24 mouse cellular contexts compared by ENCODE assay signal in genomic region chrX:61305301-61305890, GRCm38 (mm10).
DNase-seq lines count a peak whose midpoint lies in the region; ATAC-seq lines count a peak whose summit lies in the region.
"Had no signal": no experiment of that assay in that cellular context is flagged by ENCODE, and none has a peak within 500 bp of the region (broad histone marks: within the 10 kb centered on the region; RNA-seq: fewer than 3 reads in every experiment).

No protein-coding gene starts in this region.

- H3K27ac ChIP-seq in forebrain, embryonic 16.5 days (ENCODE audit: low read length), result no peak overlapping the region
- H3K27ac ChIP-seq in forebrain, embryonic 10.5 days, result no peak overlapping the region
- H3K27ac ChIP-seq: heart, embryonic 15.5 days; hindbrain, embryonic 14.5 days; kidney, postnatal 0 days; limb, embryonic 10.5 days; liver, embryonic 15.5 days; neural tube, embryonic 12.5 days; stomach, postnatal 0 days had no signal

- no peak overlapping the region for H3K9ac ChIP-seq in forebrain, embryonic 16.5 days (replicated peaks; ENCODE audit: low read depth, low read length)
- H3K9ac ChIP-seq: heart, embryonic 15.5 days; hindbrain, embryonic 14.5 days; liver, embryonic 15.5 days; neural tube, embryonic 12.5 days had no signal

- intact Hi-C loops in left cerebral cortex, postnatal 14 days (cut with DNase I), result loop anchor here (10.0 kb wide), 1 partner anchor 131 kb away; no protein-coding TSS in a partner anchor
- intact Hi-C loops in left cerebral cortex, postnatal 36 days (cut with DNase I), result no loop called here

- no peaks in the 10 kb centered on the region for H3K4me1 ChIP-seq in forebrain, embryonic 16.5 days (replicated peaks; ENCODE audit: control insufficient read depth, insufficient read depth, low read length)
- no peaks in the 10 kb centered on the region for H3K4me1 ChIP-seq in forebrain, embryonic 10.5 days
- H3K4me1 ChIP-seq: heart, embryonic 15.5 days; limb, embryonic 10.5 days; liver, embryonic 15.5 days; neural tube, embryonic 12.5 days had no signal

- ATAC-seq in forebrain, embryonic 16.5 days, result peak; percentile 81
- ATAC-seq: CD4-positive, CD25-positive, alpha-beta regulatory T cell, adult 4 months; inflammation-experienced regulatory T-cells, adult 6 months had no signal

- no peak for DNase-seq in forebrain, embryonic 10.5 days (ENCODE audit: extremely low spot score, low spot score)
- DNase-seq in left cerebral cortex, postnatal 14 days (ENCODE audit: low spot score in 2 of 2), result peak; percentile 7 to 19
- no peak for DNase-seq in left cerebral cortex, postnatal 36 days (ENCODE audit: low spot score in 2 of 2)
- peak; percentile 54 for DNase-seq in brain, embryonic 18.5 days (ENCODE audit: low read depth, low spot score)
- DNase-seq in telencephalon, adult 2 months (ENCODE audit: low read depth, low spot score), result peak; percentile 33
- DNase-seq in ovary, adult 18-20 months (ENCODE audit: low spot score), result no peak
- DNase-seq: adrenal gland, postnatal 14 days; cerebellum, adult 11-12 months; cerebellum, postnatal 14 days; heart, postnatal 36 days; kidney, adult 2 months; liver; lung, postnatal 4 days; midbrain, embryonic 14.5 days had no signal

- H3K9me3 ChIP-seq in forebrain, embryonic 16.5 days (ENCODE audit: control insufficient read depth, low read length), result no peaks in the 10 kb centered on the region
- H3K9me3 ChIP-seq in forebrain, embryonic 10.5 days, result no peaks in the 10 kb centered on the region
- H3K9me3 ChIP-seq: heart, embryonic 15.5 days; limb, embryonic 10.5 days; liver, embryonic 15.5 days; neural tube, embryonic 12.5 days had no signal

- WGBS in forebrain, embryonic 16.5 days, result 49% methylated on average over 3 of the region's 3 CpGs
- 79% methylated on average over 3 of the region's 3 CpGs for WGBS in forebrain, embryonic 10.5 days

- H3K4me3 ChIP-seq in forebrain, embryonic 16.5 days (replicated peaks; ENCODE audit: low read length), result no peak overlapping the region
- no peak overlapping the region for H3K4me3 ChIP-seq in forebrain, embryonic 10.5 days
- H3K4me3 ChIP-seq: heart, embryonic 15.5 days; limb, embryonic 10.5 days; liver, embryonic 15.5 days; neural tube, embryonic 12.5 days had no signal

- H3K36me3 ChIP-seq in forebrain, embryonic 16.5 days (ENCODE audit: control insufficient read depth, insufficient read depth), result no peaks in the 10 kb centered on the region
- H3K36me3 ChIP-seq in forebrain, embryonic 10.5 days (replicated peaks), result no peaks in the 10 kb centered on the region
- H3K36me3 ChIP-seq: heart, embryonic 15.5 days; limb, embryonic 10.5 days; liver, embryonic 15.5 days; neural tube, embryonic 12.5 days had no signal

- H3K4me2 ChIP-seq in forebrain, embryonic 16.5 days (ENCODE audit: low read length), result no peak overlapping the region
- H3K4me2 ChIP-seq: heart, embryonic 15.5 days; hindbrain, embryonic 14.5 days; liver, embryonic 15.5 days; neural tube, embryonic 12.5 days had no signal

- H3K27me3 ChIP-seq in forebrain, embryonic 16.5 days (replicated peaks; ENCODE audit: control insufficient read depth, insufficient read depth, low read length), result no peaks in the 10 kb centered on the region
- no peaks in the 10 kb centered on the region for H3K27me3 ChIP-seq in forebrain, embryonic 10.5 days (ENCODE audit: poor library complexity, severe bottlenecking)
- H3K27me3 ChIP-seq: heart, embryonic 15.5 days; liver, embryonic 15.5 days; neural tube, embryonic 12.5 days had no signal

Comparison
In these comparisons a context has a peak if more than half of its experiments do, and no peak if none do; other contexts are left out.
1. DNase-seq: peak in left cerebral cortex, postnatal 14 days (2 of 2), brain, embryonic 18.5 days (single experiment) and telencephalon, adult 2 months (single experiment); none in forebrain, embryonic 10.5 days (single experiment), left cerebral cortex, postnatal 36 days (0 of 2) and ovary, adult 18-20 months (single experiment).